Mouse (Mus musculus): ENCODE measurements around the gene Atoh1. TPM values are rescaled to one million over a fixed set of nuclear protein-coding genes. Genes with fewer than 3 reads are reported as not detected.
A peak's percentile ranks its signal among the peaks of the same experiment; 100 is the strongest.

Atoh1 gene
- polyA plus RNA-seq, 1 experiment from 2014 or later: 1.8 TPM

DNA sequence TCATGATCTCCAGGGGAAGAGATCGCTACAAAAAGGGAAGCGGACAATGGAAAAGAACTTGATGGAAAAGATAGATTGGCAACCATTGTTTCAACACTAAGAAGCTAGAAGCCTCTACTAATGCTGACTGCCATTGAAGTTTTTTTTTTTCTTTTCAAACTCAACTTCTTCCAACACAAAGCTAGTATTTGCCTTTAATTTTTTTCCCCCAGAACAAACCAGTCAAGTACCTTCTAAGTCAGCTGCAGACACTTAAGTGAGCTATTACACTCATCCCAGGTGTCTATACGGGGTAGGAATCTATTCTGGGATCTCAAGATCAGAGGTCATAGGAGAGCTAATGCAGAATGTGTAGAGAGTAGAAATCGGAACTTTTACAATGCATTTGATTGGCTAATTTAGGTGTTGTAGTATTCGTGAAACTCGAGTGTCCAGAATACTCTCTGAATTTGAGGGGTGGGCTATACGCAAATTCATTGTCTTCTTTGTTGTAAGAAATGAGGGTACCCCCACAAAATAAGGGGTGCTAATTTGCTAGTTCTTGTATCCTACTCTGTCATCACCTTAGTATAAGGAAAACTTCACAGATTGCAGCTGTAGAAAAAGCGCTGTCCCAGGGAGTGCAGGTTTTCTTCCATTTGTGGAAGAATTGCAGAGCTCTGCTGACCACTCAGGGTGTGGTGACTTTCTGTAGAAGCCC lies 2.8 kb downstream of the Atoh1 start:
- Histone ChIP-seq H3K9me3 (no peaks in the 10 kb centered on the region), H3K27me3 (peaks cover 98% of the 10 kb centered on the region), H3K4me2 (replicated peaks) (no peak overlapping the region), H3K4me3 (replicated peaks) (no peak overlapping the region), H3K27ac (no peak overlapping the region), H3K36me3 (no peaks in the 10 kb centered on the region), H3K4me1 (replicated peaks) (peaks cover 42% of the 10 kb centered on the region), H3K9ac (replicated peaks) (no peak overlapping the region)
- ATAC-seq: no peak
- WGBS: 3% methylated on average over 8 of the region's 8 CpGs

DNA sequence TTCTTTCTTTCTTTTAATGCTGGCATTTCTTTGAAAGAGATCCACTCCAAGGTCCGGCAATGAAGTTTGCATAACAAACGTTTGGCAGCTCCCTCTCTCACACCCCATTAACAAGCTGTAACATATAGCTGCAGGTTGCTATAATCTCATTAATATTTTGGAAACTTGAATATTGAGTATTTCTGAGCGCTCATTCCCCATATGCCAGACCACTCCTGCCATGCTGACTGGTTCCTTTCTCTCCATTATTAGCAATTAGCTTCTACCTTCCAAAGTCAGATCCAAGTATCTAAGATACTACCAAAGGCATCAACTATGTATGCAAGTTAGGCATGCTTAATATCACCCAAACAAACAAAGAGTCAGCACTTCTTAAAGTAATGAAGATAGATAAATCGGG lies 4.4 kb downstream of the Atoh1 start:
- ATAC-seq: no peak
- H3K4me3 ChIP-seq (replicated peaks): no peak overlapping the region
- no peaks in the 10 kb centered on the region for H3K9me3 ChIP-seq

DNA sequence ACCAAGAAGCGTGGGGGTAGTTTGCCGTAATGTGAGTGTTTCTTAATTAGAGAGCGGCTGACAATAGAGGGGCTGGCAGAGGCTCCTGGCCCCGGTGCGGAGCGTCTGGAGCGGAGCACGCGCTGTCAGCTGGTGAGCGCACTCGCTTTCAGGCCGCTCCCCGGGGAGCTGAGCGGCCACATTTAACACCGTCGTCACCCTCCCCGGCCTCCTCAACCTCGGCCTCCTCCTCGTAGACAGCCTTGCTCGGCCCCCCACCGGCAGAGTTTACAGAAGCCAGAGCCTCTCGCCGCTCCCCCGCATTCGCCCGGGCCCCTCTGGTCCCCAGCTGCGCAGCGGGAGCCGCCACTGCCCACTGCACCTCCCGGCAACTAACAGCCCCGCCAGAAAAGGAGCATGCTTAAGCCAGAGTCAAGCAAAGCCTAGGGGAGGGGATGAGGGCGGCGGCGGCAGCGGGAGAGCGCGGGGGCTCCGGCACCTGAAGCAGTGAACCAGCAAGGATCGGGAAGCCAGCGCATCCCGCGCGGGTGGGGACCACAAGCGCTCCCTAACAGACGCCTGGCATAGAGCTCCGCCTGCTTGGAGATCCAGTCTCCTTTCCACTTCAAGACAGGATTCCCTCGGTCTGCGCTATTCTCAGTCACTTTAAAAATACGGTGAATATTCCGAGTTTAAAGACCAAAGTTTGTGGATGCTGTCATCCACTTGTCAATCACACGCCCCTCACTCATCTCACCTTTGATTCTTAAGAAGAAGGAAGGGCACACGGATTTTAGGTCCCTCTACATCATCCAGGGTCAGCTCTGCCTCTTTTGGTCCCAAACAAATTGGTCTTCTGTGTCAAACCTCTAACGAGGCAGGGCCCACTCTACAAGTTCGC lies 5.8 kb downstream of the Atoh1 start:
- ATAC-seq: peak; percentile 85
- Histone ChIP-seq H3K4me3 (replicated peaks) (peak overlapping the region; percentile 55), H3K4me1 (replicated peaks) (peaks cover 18% of the 10 kb centered on the region), H3K4me2 (replicated peaks) (peak overlapping the region; percentile 99), H3K36me3 (no peaks in the 10 kb centered on the region), H3K27ac (no peak overlapping the region), H3K9ac (replicated peaks) (peak overlapping the region; percentile 64), H3K9me3 (no peaks in the 10 kb centered on the region), H3K27me3 (peaks cover 83% of the 10 kb centered on the region)
- WGBS: under 1% methylated on average over 54 of the region's 54 CpGs

More for the DNA sequence above, 4.4 kb downstream of the Atoh1 start:
- WGBS: under 1% methylated on average over 4 of the region's 4 CpGs
- Histone ChIP-seq H3K27me3 (peaks cover 88% of the 10 kb centered on the region), H3K9ac (replicated peaks) (no peak overlapping the region), H3K4me1 (replicated peaks) (peaks cover 32% of the 10 kb centered on the region), H3K27ac (no peak overlapping the region), H3K36me3 (no peaks in the 10 kb centered on the region), H3K4me2 (replicated peaks) (no peak overlapping the region)

DNA sequence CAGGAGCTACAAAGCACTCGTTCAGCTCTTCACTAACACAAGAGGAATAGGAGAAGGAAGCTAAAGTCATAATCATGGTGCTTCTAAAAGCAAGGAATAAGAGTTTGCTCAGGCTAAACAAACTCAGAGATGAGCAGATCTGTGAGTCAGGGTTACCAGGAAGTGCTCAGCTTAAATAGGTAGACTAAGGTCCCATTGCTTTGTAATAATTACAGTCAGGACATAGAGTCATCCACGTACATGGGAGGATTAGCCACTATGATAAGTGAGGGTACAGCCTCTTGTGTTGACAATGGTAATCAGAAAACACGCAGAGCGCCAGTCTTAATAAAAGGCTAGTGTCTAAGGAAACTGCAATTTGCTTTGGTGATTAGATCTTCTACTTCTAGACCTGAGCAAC lies 7.4 kb downstream of the Atoh1 start:
- no peaks in the 10 kb centered on the region for H3K36me3 ChIP-seq
- peaks cover 12% of the 10 kb centered on the region for H3K4me1 ChIP-seq (replicated peaks)
- H3K4me3 ChIP-seq (replicated peaks): no peak overlapping the region
- H3K9me3 ChIP-seq: no peaks in the 10 kb centered on the region
- no peak overlapping the region for H3K27ac ChIP-seq
- no peak overlapping the region for H3K9ac ChIP-seq (replicated peaks)
- ATAC-seq: no peak
- 73% methylated on average over 4 of the region's 4 CpGs for WGBS
- H3K4me2 ChIP-seq (replicated peaks): no peak overlapping the region
- peaks cover 71% of the 10 kb centered on the region for H3K27me3 ChIP-seq

DNA sequence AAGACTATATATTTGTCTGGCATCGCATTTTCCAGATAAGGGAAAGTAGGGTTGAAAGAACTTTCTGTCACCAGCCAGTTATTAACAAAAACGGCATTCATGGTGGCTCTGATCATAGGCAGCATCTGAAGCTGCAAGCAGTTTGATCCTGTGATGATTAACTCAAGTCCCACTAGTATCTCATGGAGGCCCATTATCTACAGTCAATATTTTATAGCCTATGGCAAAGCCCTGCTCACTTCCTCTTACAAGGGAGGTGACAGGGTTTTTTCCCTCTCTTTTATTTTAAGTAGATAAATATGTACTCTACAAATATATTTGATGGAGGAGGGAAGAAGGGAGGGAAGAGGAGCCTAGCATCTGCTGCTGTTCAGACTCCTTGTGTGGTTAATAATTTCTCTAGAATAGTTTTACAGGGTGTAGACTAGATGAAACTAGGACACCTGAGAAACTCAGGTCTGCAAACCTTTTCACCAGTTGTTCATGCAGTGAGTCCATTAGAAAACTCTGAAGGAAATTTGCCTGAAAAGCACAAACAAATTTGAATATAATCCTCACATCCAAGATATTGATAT lies 14.1 kb downstream of the Atoh1 start:
- Histone ChIP-seq H3K27me3 (peaks cover 10% of the 10 kb centered on the region; the same call in 1 of the 2 replicates), H3K4me1 (replicated peaks) (no peaks in the 10 kb centered on the region), H3K9me3 (no peaks in the 10 kb centered on the region), H3K36me3 (no peaks in the 10 kb centered on the region), H3K9ac (replicated peaks) (no peak overlapping the region), H3K27ac (no peak overlapping the region), H3K4me3 (replicated peaks) (no peak overlapping the region), H3K4me2 (replicated peaks) (no peak overlapping the region)
- no peak for ATAC-seq
- 82% methylated on average over 2 of the region's 2 CpGs for WGBS

DNA sequence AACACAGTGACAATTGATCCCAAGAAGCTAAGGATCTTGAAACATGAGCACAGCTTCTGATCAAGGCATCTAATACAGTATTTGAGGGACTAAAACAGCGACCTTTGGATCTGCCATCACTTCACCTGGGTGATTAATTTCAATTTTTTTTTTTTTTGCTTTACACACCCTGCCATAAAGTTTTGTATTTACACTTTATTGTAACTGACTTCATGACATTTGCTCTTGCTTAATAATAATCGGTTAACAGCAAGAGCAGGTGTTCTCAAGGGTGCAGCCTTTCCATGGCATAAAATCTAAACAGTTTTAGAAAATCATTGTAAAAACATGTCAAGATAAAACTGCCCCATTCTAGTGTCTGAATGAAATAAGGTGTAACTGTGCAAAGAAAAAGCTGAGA lies 25.6 kb downstream of the Atoh1 start:
- H3K9ac ChIP-seq (replicated peaks): no peak overlapping the region
- no peak overlapping the region for H3K4me3 ChIP-seq (replicated peaks)
- H3K4me2 ChIP-seq (replicated peaks): no peak overlapping the region
- H3K27me3 ChIP-seq: no peaks in the 10 kb centered on the region
- WGBS: 87% methylated on average over 2 of the region's 2 CpGs
- no peak for ATAC-seq
- no peaks in the 10 kb centered on the region for H3K9me3 ChIP-seq
- H3K4me1 ChIP-seq (replicated peaks): no peaks in the 10 kb centered on the region
- no peaks in the 10 kb centered on the region for H3K36me3 ChIP-seq
- H3K27ac ChIP-seq: no peak overlapping the region

DNA sequence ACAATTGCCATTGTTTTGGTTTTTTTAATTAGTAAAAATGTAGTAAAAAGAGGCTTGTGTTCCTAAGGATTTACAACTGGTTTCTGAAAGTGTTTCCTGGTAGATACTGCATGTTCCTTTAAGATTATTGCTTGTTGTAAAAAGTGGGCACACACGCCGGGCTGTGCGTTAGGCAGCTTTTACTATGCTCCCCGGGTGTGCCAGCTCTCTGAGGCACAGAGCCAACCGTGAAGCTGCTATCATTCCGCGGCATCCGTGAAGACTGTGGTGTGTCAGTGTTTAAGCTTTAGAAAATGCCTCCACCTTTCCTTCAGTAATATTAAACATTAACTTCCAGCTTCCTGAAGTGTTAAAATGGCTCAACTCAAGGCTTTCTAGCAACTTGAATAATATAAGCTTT lies 35.0 kb downstream of the Atoh1 start:
- Histone ChIP-seq H3K9me3 (no peaks in the 10 kb centered on the region), H3K9ac (replicated peaks) (no peak overlapping the region), H3K27ac (no peak overlapping the region), H3K4me1 (replicated peaks) (no peaks in the 10 kb centered on the region), H3K36me3 (no peaks in the 10 kb centered on the region), H3K4me2 (replicated peaks) (no peak overlapping the region), H3K27me3 (no peaks in the 10 kb centered on the region), H3K4me3 (replicated peaks) (no peak overlapping the region)
- no peak for ATAC-seq
- WGBS: 43% methylated on average over 8 of the region's 8 CpGs

DNA sequence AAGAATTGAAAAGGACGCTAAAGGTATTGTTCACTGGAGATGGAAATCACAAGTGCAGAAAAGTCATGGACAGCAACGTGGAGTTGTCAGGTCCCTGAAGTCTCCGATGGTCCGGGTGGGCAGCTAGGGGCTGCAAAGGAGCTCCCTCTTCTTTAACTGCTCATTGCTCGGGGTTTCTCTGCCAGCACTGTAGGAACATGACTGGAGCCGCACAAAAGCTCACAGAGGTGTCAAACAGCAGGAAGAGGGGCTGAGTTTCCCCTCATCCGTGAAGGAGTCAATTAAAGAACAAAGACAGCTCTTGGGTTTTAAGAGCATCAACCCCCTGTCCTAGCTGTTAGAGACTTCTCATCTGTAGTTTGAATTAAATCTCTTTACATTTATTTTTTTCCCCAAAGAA lies 44.5 kb downstream of the Atoh1 start:
- Histone ChIP-seq H3K4me1 (replicated peaks) (peaks cover 5% of the 10 kb centered on the region; the same call in 1 of the 2 replicates), H3K36me3 (no peaks in the 10 kb centered on the region), H3K9ac (replicated peaks) (no peak overlapping the region), H3K4me2 (replicated peaks) (peak overlapping the region; percentile 23), H3K27me3 (no peaks in the 10 kb centered on the region), H3K9me3 (no peaks in the 10 kb centered on the region), H3K4me3 (replicated peaks) (no peak overlapping the region), H3K27ac (no peak overlapping the region)
- under 1% methylated on average over 7 of the region's 7 CpGs for WGBS
- ATAC-seq: no peak

All from midbrain, embryonic 13.5 days (tissue).